Mouse (Mus musculus): ENCODE measurements around the gene Oca2. TPM values are rescaled to one million over a fixed set of nuclear protein-coding genes. Genes with fewer than 3 reads are reported as not detected.
A peak's percentile ranks its signal among the peaks of the same experiment; 100 is the strongest.

The Oca2 gene
- polyA plus RNA-seq, 1 experiment from 2014 or later, result not detected

DNA sequence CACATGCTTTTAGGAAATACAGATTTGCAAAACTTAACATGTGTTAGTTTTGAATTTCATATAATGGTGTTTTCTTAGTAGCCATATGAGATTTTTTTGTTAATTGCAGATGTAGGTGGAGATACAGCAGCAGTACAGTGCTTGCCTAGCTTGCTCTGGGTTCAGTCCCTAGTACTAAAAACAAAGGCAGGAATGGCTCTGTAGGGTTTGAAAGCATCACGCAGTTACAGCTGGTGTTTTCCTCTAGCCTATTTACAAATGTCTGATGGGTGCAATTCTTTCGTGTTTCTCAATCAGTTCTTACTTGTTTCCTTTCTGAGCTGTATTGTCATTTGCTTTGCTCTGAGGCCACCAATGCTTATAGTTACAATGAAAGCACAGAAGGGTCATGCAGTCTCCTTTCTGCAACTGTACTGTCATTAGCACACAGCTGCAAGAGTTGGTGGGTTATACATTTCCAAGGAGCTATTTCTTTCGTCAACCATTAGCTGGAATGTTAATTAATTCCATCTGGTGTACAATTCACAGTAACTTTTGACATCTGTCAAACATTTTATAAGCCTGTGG is 18.4 kb downstream of the Oca2 start:
- POLR2A ChIA-PET, result no interaction called here
- ATAC-seq, result no peak
- no peak for TF ChIP-seq CTCF (IDR thresholded peaks at IDR 0.05)
- in situ Hi-C loops (cut with MboI; ENCODE audit: low pct_unique_long_range_greater_than_20kb), result no loop called here
- CTCF ChIA-PET, result no interaction called here
- no peaks in the 10 kb centered on the region for H3K27me3 ChIP-seq
- DNase-seq (ENCODE audit: low read depth, low spot score), result no peak

DNA sequence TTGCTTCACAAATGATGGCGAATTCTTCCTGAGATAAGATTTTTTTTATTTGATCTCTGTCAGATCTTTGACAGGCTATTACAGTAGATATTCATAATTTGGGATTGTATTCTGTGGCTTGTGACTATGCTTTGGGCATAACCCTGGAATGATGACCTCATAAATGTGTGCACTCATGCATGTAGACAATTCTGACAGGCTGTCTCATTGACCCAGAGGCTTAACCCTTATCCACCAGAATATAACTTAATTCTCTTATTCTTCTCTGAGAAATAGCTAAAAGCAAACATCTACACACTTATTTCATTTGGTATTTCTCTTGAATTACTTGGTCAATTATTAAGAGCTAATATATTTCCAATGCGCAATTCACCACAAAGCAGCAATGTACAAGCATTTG is 37.9 kb downstream of the Oca2 start:
- no peak for TF ChIP-seq CTCF (IDR thresholded peaks at IDR 0.05)
- H3K27me3 ChIP-seq, result peaks cover 4% of the 10 kb centered on the region
- in situ Hi-C loops (cut with MboI; ENCODE audit: low pct_unique_long_range_greater_than_20kb), result no loop called here
- ATAC-seq, result no peak
- ChIA-PET POLR2A (no interaction called here), CTCF (interaction anchor here (1.9 kb wide), 1 partner anchor 12 kb away, joined by 4 read pairs; no protein-coding TSS in a partner anchor)
- DNase-seq (ENCODE audit: low read depth, low spot score), result no peak

DNA sequence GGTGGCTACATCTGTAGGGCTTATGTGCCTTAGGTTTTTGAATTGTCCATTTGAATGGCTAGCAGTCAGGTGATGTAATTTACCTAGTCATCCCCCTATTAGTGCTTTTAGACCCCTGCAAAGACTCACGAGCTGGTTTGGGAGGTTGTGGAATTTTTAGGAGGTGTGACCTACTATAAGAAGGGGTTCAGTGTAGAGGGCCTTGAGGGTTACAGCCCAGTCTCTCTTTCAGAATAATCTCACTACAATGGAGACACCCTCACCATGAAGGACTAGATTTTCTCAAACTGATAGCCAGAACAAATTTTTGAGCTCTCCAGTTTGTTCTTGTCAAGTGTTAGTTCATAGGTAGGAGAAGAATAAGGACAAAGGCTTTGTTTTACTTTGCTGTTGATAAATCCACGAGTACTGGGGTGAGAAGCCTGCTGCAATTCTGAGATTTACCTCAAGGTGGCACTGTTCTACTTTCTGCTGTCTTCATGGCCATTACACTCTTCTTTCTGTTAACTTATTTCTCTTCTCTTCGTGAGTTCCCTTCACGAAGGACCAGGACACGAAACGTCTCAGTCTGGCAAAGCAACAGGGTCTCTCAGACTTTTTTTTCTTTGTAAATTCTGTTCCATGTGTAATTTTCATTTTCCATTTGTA is 52.0 kb downstream of the Oca2 start:
- H3K27me3 ChIP-seq, result no peaks in the 10 kb centered on the region
- peak; percentile 64 for TF ChIP-seq CTCF (IDR thresholded peaks at IDR 0.05)
- DNase-seq (ENCODE audit: low read depth, low spot score) (no peak), ATAC-seq (no peak)
- in situ Hi-C loops (cut with MboI; ENCODE audit: low pct_unique_long_range_greater_than_20kb), result no loop called here
- ChIA-PET POLR2A (no interaction called here), CTCF (interaction anchor here (0.9 kb wide), 1 partner anchor 169 kb away, joined by 3 read pairs; no protein-coding TSS in a partner anchor)

DNA sequence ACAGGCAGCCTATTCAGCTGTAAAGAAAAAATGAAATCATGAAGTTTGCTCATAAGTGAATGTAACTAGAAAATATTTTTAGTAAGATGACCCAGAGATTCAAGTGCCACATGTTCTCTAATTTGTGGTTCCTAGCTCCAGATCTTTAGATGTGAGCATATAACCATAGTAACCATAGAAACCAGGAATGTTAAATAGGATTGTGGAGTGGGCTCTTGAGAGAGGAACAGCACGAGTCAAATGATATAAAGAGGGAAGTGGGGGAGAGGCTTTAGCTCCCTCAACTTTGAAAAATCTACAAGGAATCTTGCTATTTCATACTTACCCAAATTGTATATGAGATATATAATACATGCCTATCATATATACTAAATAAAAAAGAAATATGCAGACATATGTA is 64.8 kb downstream of the Oca2 start:
- no peak for ATAC-seq
- in situ Hi-C loops (cut with MboI; ENCODE audit: low pct_unique_long_range_greater_than_20kb), result no loop called here
- ChIA-PET CTCF (no interaction called here), POLR2A (no interaction called here)
- DNase-seq (ENCODE audit: low read depth, low spot score), result no peak
- H3K27me3 ChIP-seq, result no peaks in the 10 kb centered on the region
- no peak for TF ChIP-seq CTCF (IDR thresholded peaks at IDR 0.05)

DNA sequence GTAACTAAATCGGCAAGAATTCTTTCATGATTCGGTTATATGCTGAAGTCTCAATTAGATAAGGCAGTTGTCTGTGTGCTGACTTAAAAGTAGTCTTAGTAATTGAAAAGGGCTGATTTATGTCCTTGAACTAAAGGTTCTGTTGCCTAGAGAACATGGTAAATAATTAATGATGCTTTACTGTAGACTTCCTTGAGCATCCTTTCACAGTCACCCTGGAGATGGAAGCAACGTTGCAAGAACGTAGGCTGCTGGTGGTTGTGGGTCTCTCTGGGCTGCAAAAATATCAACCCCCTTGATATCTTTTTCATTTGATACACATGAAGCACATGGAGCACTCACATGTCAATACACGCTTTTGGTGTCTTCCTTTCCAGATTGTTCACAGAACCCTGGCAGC is 74.8 kb downstream of the Oca2 start:
- H3K27me3 ChIP-seq, result no peaks in the 10 kb centered on the region
- in situ Hi-C loops (cut with MboI; ENCODE audit: low pct_unique_long_range_greater_than_20kb), result no loop called here
- CTCF ChIA-PET, result no interaction called here
- DNase-seq (ENCODE audit: low read depth, low spot score) (no peak), ATAC-seq (no peak)
- no peak for TF ChIP-seq CTCF (IDR thresholded peaks at IDR 0.05)
- POLR2A ChIA-PET, result no interaction called here

DNA sequence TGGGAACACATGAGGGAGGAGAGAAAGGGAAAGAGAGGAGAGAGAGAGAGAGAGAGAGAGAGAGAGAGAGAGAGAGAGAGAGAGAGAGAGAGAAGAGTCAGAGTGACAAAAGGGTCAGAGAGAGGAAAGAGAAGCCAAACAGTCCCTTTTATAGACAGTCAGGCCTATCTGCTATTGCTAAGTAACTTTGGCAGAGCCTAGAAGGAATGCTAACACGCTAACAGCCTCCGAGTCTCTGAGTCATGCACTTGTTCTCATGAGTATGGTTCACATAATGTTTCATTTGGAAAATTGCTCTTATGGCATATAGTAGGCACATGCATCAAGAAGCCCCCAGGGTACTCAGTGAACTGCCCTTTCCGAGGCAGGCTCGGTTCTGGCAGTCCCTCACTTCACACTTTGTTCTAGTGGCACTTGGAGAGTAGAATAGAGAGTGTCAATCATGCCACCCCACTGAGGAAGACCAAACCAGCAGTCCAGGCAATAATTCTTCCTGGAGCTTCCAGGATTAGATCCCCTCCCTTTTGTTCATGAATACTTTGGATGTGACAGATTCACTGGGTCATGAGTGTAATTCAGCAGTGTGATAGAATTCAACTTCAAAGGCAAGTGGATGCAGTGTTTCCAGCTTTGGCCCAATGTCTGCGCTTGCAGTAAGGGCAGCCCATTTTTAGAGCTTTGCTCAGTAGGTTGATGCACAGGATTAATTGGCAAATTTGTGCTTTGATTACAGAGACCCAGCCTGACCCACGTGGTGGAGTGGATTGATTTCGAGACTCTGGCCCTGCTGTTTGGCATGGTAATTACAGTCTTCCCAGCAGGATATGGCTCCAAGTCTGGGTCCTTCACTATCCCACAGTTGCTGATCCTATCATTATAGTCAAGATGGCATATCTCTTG is 76.3 kb downstream of the Oca2 start:
- DNase-seq (ENCODE audit: low read depth, low spot score) (no peak), ATAC-seq (no peak)
- in situ Hi-C loops (cut with MboI; ENCODE audit: low pct_unique_long_range_greater_than_20kb), result no loop called here
- no peaks in the 10 kb centered on the region for H3K27me3 ChIP-seq
- ChIA-PET POLR2A (no interaction called here), CTCF (no interaction called here)
- TF ChIP-seq CTCF (IDR thresholded peaks at IDR 0.05), result no peak

DNA sequence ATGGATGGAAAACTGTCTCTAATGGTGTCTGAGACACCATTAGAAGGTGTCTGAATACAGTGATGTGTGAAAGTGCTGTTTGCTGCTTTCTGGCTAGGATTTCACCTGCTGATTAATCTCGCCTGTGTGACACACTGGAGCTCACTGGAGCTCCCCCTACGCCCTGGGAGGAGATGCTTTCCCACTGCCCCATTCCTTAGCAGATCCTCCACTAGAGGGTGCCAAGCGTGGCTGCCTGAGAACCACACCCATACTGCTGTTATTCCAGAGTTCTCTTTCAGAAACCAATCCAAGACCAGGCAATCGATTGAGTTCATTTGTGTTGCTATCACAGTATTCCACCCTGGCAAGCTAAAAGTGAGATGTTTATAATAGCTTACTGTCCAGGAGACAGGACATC is 88.2 kb downstream of the Oca2 start:
- CTCF ChIA-PET, result no interaction called here

DNA sequence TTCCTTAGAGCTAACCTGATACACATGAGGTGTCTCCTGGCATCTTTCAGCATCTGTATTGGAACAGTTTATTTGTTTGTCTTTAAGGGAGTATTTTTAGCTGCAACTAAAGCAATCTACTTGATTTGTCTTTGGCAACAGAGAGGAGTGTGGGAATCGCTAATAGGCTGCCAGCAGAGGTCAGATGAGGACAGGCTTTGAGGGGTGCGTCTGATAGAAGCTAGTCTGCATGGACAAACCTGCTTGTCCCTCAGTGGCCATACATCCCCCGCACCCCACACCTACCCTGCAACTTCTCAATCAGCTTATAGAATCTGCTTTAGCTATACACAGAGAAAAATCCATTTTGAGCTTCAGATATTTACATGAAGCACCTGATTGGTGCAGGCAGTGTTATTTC is 109.0 kb downstream of the Oca2 start:
- H3K27me3 ChIP-seq, result no peaks in the 10 kb centered on the region
- DNase-seq (ENCODE audit: low read depth, low spot score) (no peak), ATAC-seq (no peak)
- in situ Hi-C loops (cut with MboI; ENCODE audit: low pct_unique_long_range_greater_than_20kb), result no loop called here
- no peak for TF ChIP-seq CTCF (IDR thresholded peaks at IDR 0.05)
- CTCF ChIA-PET, result no interaction called here
- POLR2A ChIA-PET, result no interaction called here

More for the DNA sequence above, 88.2 kb downstream of the Oca2 start:
- POLR2A ChIA-PET, result no interaction called here
- in situ Hi-C loops (cut with MboI; ENCODE audit: low pct_unique_long_range_greater_than_20kb), result no loop called here
- no peak for TF ChIP-seq CTCF (IDR thresholded peaks at IDR 0.05)
- H3K27me3 ChIP-seq, result no peaks in the 10 kb centered on the region
- ATAC-seq (no peak), DNase-seq (ENCODE audit: low read depth, low spot score) (no peak)

DNA sequence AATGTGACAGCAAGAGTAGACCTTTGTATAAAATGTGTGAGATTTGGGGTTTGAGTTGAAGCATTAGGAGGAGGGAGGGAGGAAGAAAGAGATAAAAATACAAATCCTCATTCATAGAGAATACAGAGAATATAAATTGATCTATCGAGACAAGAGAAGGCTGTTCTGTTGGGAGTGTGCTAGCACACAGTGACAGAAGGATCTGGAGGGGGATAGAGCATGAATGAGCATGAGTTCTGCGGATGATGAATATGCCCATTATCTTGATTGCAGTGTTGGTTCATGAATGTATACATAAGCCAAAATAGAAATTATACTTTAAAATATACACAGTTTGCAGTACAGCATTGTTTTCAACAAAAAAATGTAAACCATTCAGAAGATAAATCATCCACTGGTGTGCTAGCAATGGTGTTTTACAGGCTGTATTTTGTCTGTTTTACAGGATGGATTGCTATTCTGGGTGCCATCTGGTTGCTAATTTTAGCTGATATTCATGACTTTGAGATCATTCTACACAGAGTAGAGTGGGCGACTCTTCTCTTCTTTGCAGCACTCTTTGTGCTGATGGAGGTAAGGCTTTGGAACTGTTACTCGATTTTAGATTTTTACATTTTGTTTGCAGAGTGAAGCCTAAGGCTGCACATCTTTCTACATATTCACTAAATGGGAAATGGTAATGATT is 117.2 kb downstream of the Oca2 start:
- ChIA-PET POLR2A (no interaction called here), CTCF (no interaction called here)
- no peaks in the 10 kb centered on the region for H3K27me3 ChIP-seq
- ATAC-seq (no peak), DNase-seq (ENCODE audit: low read depth, low spot score) (no peak)
- no peak for TF ChIP-seq CTCF (IDR thresholded peaks at IDR 0.05)
- in situ Hi-C loops (cut with MboI; ENCODE audit: low pct_unique_long_range_greater_than_20kb), result no loop called here

DNA sequence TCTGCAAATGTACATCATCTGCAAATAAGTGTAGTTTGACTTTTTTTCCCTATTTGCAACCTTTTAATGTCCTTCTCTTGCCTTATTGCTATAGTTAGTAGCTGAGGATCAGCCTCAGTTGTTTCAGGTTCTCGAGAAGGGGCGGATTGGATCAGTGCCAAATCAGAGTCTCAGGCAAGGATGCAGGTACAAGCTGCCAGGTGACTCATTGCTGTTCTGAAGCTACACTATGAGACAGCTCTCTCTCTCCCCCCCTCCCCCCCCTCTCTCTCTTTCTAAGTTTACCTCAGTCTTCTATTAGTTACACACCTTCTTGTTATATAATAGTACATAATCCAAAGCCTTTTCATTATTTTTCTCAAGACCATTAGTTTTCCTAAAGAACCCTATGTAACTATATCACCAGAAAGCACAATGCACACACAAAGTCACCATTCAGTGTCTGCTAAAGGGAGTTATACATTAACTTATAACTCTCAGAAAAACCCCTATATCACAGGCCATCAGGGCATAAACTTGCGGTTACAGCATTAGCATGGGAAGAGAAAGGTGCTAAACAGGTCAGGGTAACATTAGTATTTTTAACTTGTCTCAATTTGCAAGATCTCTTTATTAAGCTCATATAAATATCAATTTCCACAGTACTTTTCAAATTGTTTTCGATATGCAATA is 142.3 kb downstream of the Oca2 start:
- ATAC-seq, result no peak
- CTCF ChIA-PET, result no interaction called here
- no peaks in the 10 kb centered on the region for H3K27me3 ChIP-seq
- no peak for DNase-seq (ENCODE audit: low read depth, low spot score)
- no peak for TF ChIP-seq CTCF (IDR thresholded peaks at IDR 0.05)
- POLR2A ChIA-PET, result no interaction called here
- in situ Hi-C loops (cut with MboI; ENCODE audit: low pct_unique_long_range_greater_than_20kb), result no loop called here

Data from Patski (cell line).